ENCODE assay signal across 8 mouse cellular contexts in genomic region chrX:93631657-93632449, GRCm38 (mm10). TPM values are rescaled to one million over a fixed set of nuclear protein-coding genes. Genes with fewer than 3 reads are reported as not detected.
DNase-seq lines count a peak whose midpoint lies in the region; ATAC-seq and TF ChIP-seq lines count a peak whose summit lies in the region.

TSS of gene Pola1 (minus strand) at chrX:93632155.

- peak; percentile 97 for ATAC-seq in heart, embryonic 15.5 days (replicated peaks; ENCODE audit: insufficient number of reproducible peaks, insufficient read depth, low FRiP score, low read depth)
- ATAC-seq in liver, embryonic 14.5 days (ENCODE audit: insufficient read depth): peak; percentile 98
- ATAC-seq in neural tube, embryonic 11.5 days (ENCODE audit: insufficient read depth, low FRiP score, low TSS enrichment): peak; percentile 98
- ATAC-seq in stomach, postnatal 0 days (ENCODE audit: low FRiP score, low TSS enrichment): peak; percentile 99

- TF ChIP-seq CTCF in liver, embryonic 14.5 days (IDR thresholded peaks at IDR 0.05; ENCODE audit: low read depth): no peak
- TF ChIP-seq CTCF in stomach, postnatal 0 days (IDR thresholded peaks at IDR 0.05; ENCODE audit: low read depth): no peak

- TF ChIP-seq EP300 in liver, embryonic 14.5 days (IDR thresholded peaks at IDR 0.05; ENCODE audit: low read depth): no peak
- no peak for TF ChIP-seq EP300 in stomach, postnatal 0 days (optimal IDR thresholded peaks at IDR 0.05)

- peak within 1 kb of the TSS; percentile 60; the same call in 1 of the 2 replicates for H3K27ac ChIP-seq in brown adipose tissue, adult 24 weeks (replicated peaks; ENCODE audit: low read depth, low read length)
- H3K27ac ChIP-seq in heart, embryonic 15.5 days: peak within 1 kb of the TSS; percentile 67
- peak within 1 kb of the TSS; percentile 31; the same call in 1 of the 2 replicates for H3K27ac ChIP-seq in liver, embryonic 14.5 days
- no peak within 1 kb of the TSS for H3K27ac ChIP-seq in neural tube, embryonic 11.5 days (ENCODE audit: low read depth, low read length)
- H3K27ac ChIP-seq in stomach, postnatal 0 days (replicated peaks): peak within 1 kb of the TSS; percentile 40; the same call in 1 of the 2 replicates

- H3K27me3 ChIP-seq in heart, embryonic 15.5 days: no peaks in the 10 kb centered on the region
- H3K27me3 ChIP-seq in liver, embryonic 14.5 days (ENCODE audit: control insufficient read depth, insufficient read depth, low read length): no peaks in the 10 kb centered on the region
- H3K27me3 ChIP-seq in neural tube, embryonic 11.5 days (ENCODE audit: control insufficient read depth, insufficient read depth, low read length): no peaks in the 10 kb centered on the region
- no peaks in the 10 kb centered on the region for H3K27me3 ChIP-seq in stomach, postnatal 0 days (ENCODE audit: control insufficient read depth, insufficient read depth, low read length)

- no peaks in the 10 kb centered on the region for H3K9me3 ChIP-seq in heart, embryonic 15.5 days (replicated peaks)
- H3K9me3 ChIP-seq in liver, embryonic 14.5 days (ENCODE audit: control insufficient read depth, low read length): no peaks in the 10 kb centered on the region
- H3K9me3 ChIP-seq in neural tube, embryonic 11.5 days (ENCODE audit: control insufficient read depth, low read length): no peaks in the 10 kb centered on the region
- H3K9me3 ChIP-seq in stomach, postnatal 0 days (ENCODE audit: control insufficient read depth, low read length): no peaks in the 10 kb centered on the region

- peak within 1 kb of the TSS; percentile 94 for H3K4me3 ChIP-seq in brown adipose tissue, adult 24 weeks (ENCODE audit: insufficient read depth, low read depth, low read length)
- peak within 1 kb of the TSS; percentile 66 for H3K4me3 ChIP-seq in heart, embryonic 15.5 days
- peak within 1 kb of the TSS; percentile 74 to 99 for H3K4me3 ChIP-seq in liver, embryonic 14.5 days (ENCODE audit: insufficient read depth in 1 of 2, low read depth in 2 of 2, low read length in 2 of 2)
- H3K4me3 ChIP-seq in neural tube, embryonic 11.5 days (ENCODE audit: low read depth, low read length): peak within 1 kb of the TSS; percentile 48
- H3K4me3 ChIP-seq in stomach, postnatal 0 days (ENCODE audit: low read depth, low read length): peak within 1 kb of the TSS; percentile 55

- no peaks in the 10 kb centered on the region for H3K36me3 ChIP-seq in heart, embryonic 15.5 days
- no peaks in the 10 kb centered on the region for H3K36me3 ChIP-seq in liver, embryonic 14.5 days (replicated peaks; ENCODE audit: control insufficient read depth, insufficient read depth, low read depth)
- no peaks in the 10 kb centered on the region for H3K36me3 ChIP-seq in neural tube, embryonic 11.5 days (ENCODE audit: control insufficient read depth, insufficient read depth, low read length)
- no peaks in the 10 kb centered on the region for H3K36me3 ChIP-seq in stomach, postnatal 0 days (ENCODE audit: control insufficient read depth, insufficient read depth, low read length)

- H3K4me1 ChIP-seq in brown adipose tissue, adult 24 weeks (ENCODE audit: control insufficient read depth, insufficient read depth, insufficient read length, low read length): no peaks in the 10 kb centered on the region
- no peaks in the 10 kb centered on the region for H3K4me1 ChIP-seq in heart, embryonic 15.5 days (replicated peaks)
- H3K4me1 ChIP-seq in liver, embryonic 14.5 days (replicated peaks; ENCODE audit: control insufficient read depth in 2 of 2, insufficient read depth in 2 of 2, low read length in 1 of 2): peaks cover 0 to 4% of the 10 kb centered on the region in 2 experiments; a peak in 2 of 4 replicates
- H3K4me1 ChIP-seq in neural tube, embryonic 11.5 days (ENCODE audit: control insufficient read depth, insufficient read depth, low read length): no peaks in the 10 kb centered on the region
- H3K4me1 ChIP-seq in stomach, postnatal 0 days (replicated peaks; ENCODE audit: control insufficient read depth, insufficient read depth): no peaks in the 10 kb centered on the region

- WGBS in heart, embryonic 15.5 days: 16% methylated on average over 53 of the region's 53 CpGs
- 12% methylated on average over 53 of the region's 53 CpGs for WGBS in liver, embryonic 14.5 days (ENCODE audit: insufficient replicate concordance)
- WGBS in neural tube, embryonic 11.5 days: 19% methylated on average over 53 of the region's 53 CpGs
- 16% methylated on average over 53 of the region's 53 CpGs for WGBS in stomach, postnatal 0 days

- peak within 1 kb of the TSS; percentile 65 for H3K4me2 ChIP-seq in heart, embryonic 15.5 days
- peak within 1 kb of the TSS; percentile 74 for H3K4me2 ChIP-seq in liver, embryonic 14.5 days (ENCODE audit: low read depth)
- peak within 1 kb of the TSS; percentile 48 for H3K4me2 ChIP-seq in neural tube, embryonic 11.5 days (ENCODE audit: low read depth)
- peak within 1 kb of the TSS; percentile 59 for H3K4me2 ChIP-seq in stomach, postnatal 0 days (replicated peaks; ENCODE audit: low read depth)

- peak; percentile 80 for DNase-seq in CD4-positive, CD25-positive, alpha-beta regulatory T cell, adult 2 months (ENCODE audit: low read depth, low spot score)
- DNase-seq in fibroblast of lung, adult 2 months (ENCODE audit: low read depth): peak; percentile 60
- DNase-seq in kidney, postnatal 25 days: peak; percentile 82 to 94
- DNase-seq in liver, embryonic 14.5 days (ENCODE audit: low read depth in 3 of 3, low spot score in 3 of 3): peak; percentile 70 to 71 (median 71)
- peak; percentile 89 for DNase-seq in neural tube, embryonic 11.5 days (ENCODE audit: low spot score)
- peak; percentile 86 for DNase-seq in stomach, postnatal 0 days (ENCODE audit: low spot score)

- peak within 1 kb of the TSS; percentile 56 for H3K9ac ChIP-seq in heart, embryonic 15.5 days
- peak within 1 kb of the TSS; percentile 74 for H3K9ac ChIP-seq in liver, embryonic 14.5 days (replicated peaks)
- H3K9ac ChIP-seq in neural tube, embryonic 11.5 days (ENCODE audit: low read length): peak within 1 kb of the TSS; percentile 55
- H3K9ac ChIP-seq in stomach, postnatal 0 days (ENCODE audit: low read length): peak within 1 kb of the TSS; percentile 61

RNA-seq across cellular contexts. Expression of gene Pola1, which starts in this region (rescaled TPM):
- 2.5 and 4.5 TPM in 2 replicates for polyA plus RNA-seq in brown adipose tissue, adult 24 weeks (2012; ENCODE audit: insufficient read depth, insufficient read length, missing spikeins)
- 9.0 and 11.0 TPM in 2 replicates for polyA plus RNA-seq in heart, embryonic 15.5 days (2015; fragmentation: Nextera tagmentation; extraction: Ambion mirVana)
- 3.9 and 6.7 TPM in 2 replicates for polyA plus RNA-seq in liver, embryonic 14.5 days (2012; rRNA removed)
- polyA plus RNA-seq in liver, embryonic 14.5 days (2014; fragmentation: Nextera tagmentation; extraction: Ambion mirVana): 14.3 and 15.3 TPM in 2 replicates
- 19.2 and 21.2 TPM in 2 replicates for polyA plus RNA-seq in neural tube, embryonic 11.5 days (2014; fragmentation: Nextera tagmentation; extraction: Ambion mirVana)
- polyA plus RNA-seq in stomach, postnatal 0 days (2015; fragmentation: Nextera tagmentation; extraction: Ambion mirVana): 3.5 and 3.7 TPM in 2 replicates
